Mouse (Mus musculus): ENCODE measurements around the gene Hist1h2bl. TPM values are rescaled to one million over a fixed set of nuclear protein-coding genes. Genes with fewer than 3 reads are reported as not detected.

Hist1h2bl gene
- polyA plus RNA-seq (2015; fragmentation: Nextera tagmentation; extraction: Ambion mirVana) = 1.2 TPM in 1 of 2 replicates, not detected in the other

GRCm38 (mm10) chr13:21715864-21716539, at the start of gene Hist1h2bl, which contains the start of gene Hist1h2ai:
Hist1h2bl (minus strand) TSS chr13:21716143.
Hist1h2ai (plus strand) TSS chr13:21716422.

GRCm38 (mm10) chr13:21753524-21754285, 37.8 kb upstream of the Hist1h2bl start, which contains the start of the genes Hist1h2ak and Hist1h2bn:
Hist1h2ak (minus strand) TSS chr13:21753827.
Hist1h2bn (plus strand) TSS chr13:21754123.

GRCm38 (mm10) chr13:21750159-21751017, 34.4 kb upstream of the Hist1h2bl start, which contains the start of gene Hist1h4k:
Hist1h4k (minus strand) TSS chr13:21750505.

GRCm38 (mm10) chr13:21734906-21735767, 19.2 kb upstream of the Hist1h2bl start, which contains the start of gene Hist1h4j:
Hist1h4j (plus strand) TSS chr13:21735064.

GRCm38 (mm10) chr13:21721757-21722372, 5.9 kb upstream of the Hist1h2bl start, which contains the start of gene Hist1h2bm:
Hist1h2bm (plus strand) TSS chr13:21722044.

GRCm38 (mm10) chr13:21717397-21718357, 1.7 kb upstream of the Hist1h2bl start, which contains the start of gene Hist1h3h:
Hist1h3h (plus strand) TSS chr13:21717659.

GRCm38 (mm10) chr13:21697811-21698210, 18.1 kb downstream of the Hist1h2bl start, which contains the start of gene Olfr1359:
Olfr1359 (plus strand) TSS chr13:21698111.

GRCm38 (mm10) chr13:21677305-21677704, 38.6 kb downstream of the Hist1h2bl start, which contains the start of gene Olfr1360:
Olfr1360 (minus strand) TSS chr13:21677405.

Small RNA genes lying within 50 kb of the gene (microRNA-seq; reads per million reads assigned to microRNA genes)
- gene Gm44357 (not detected), gene Gm44367 (not detected), gene Gm44454 (not detected)

Other genes with a start within 250 kb of the Hist1h2bl start
- 2.1 TPM in 2 replicates for gene Nkapl, start 247.6 kb downstream of the Hist1h2bl start, polyA plus RNA-seq (2015; fragmentation: Nextera tagmentation; extraction: Ambion mirVana)
- gene Zkscan4, start 237.2 kb downstream of the Hist1h2bl start, polyA plus RNA-seq (2015; fragmentation: Nextera tagmentation; extraction: Ambion mirVana) = 1.2 and 2.0 TPM in 2 replicates
- gene Gm10065, start 236.7 kb downstream of the Hist1h2bl start, polyA plus RNA-seq (2015; fragmentation: Nextera tagmentation; extraction: Ambion mirVana) = not detected in 2 replicates
- gene AK157302, start 220.9 kb downstream of the Hist1h2bl start, polyA plus RNA-seq (2015; fragmentation: Nextera tagmentation; extraction: Ambion mirVana) = 0.33 and 0.37 TPM in 2 replicates
- 9.9 and 11.1 TPM in 2 replicates for gene Gm11273, start 214.7 kb downstream of the Hist1h2bl start, polyA plus RNA-seq (2015; fragmentation: Nextera tagmentation; extraction: Ambion mirVana)
- gene Zkscan8, start 185.0 kb downstream of the Hist1h2bl start, polyA plus RNA-seq (2015; fragmentation: Nextera tagmentation; extraction: Ambion mirVana) = 2.0 and 2.8 TPM in 2 replicates
- gene Olfr1366, start 173.3 kb downstream of the Hist1h2bl start, polyA plus RNA-seq (2015; fragmentation: Nextera tagmentation; extraction: Ambion mirVana) = 0.13 TPM in 1 of 2 replicates, not detected in the other
- not detected in 2 replicates for gene Olfr1535, start 156.2 kb downstream of the Hist1h2bl start, polyA plus RNA-seq (2015; fragmentation: Nextera tagmentation; extraction: Ambion mirVana)
- gene Olfr1364, start 134.4 kb downstream of the Hist1h2bl start, polyA plus RNA-seq (2015; fragmentation: Nextera tagmentation; extraction: Ambion mirVana) = not detected in 2 replicates
- gene Olfr1362, start 102.1 kb downstream of the Hist1h2bl start, polyA plus RNA-seq (2015; fragmentation: Nextera tagmentation; extraction: Ambion mirVana) = not detected in 2 replicates
- not detected in 2 replicates for gene Olfr11, start 73.6 kb downstream of the Hist1h2bl start, polyA plus RNA-seq (2015; fragmentation: Nextera tagmentation; extraction: Ambion mirVana)
- gene Olfr1361, start 52.8 kb downstream of the Hist1h2bl start, polyA plus RNA-seq (2015; fragmentation: Nextera tagmentation; extraction: Ambion mirVana) = not detected in 2 replicates
- not detected in 2 replicates for gene Olfr1360, start 38.7 kb downstream of the Hist1h2bl start, polyA plus RNA-seq (2015; fragmentation: Nextera tagmentation; extraction: Ambion mirVana)
- gene Olfr1359, start 18.0 kb downstream of the Hist1h2bl start, polyA plus RNA-seq (2015; fragmentation: Nextera tagmentation; extraction: Ambion mirVana) = not detected in 2 replicates
- gene Hist1h2ai, start 279 bp upstream of the Hist1h2bl start, polyA plus RNA-seq (2015; fragmentation: Nextera tagmentation; extraction: Ambion mirVana) = 3.3 and 6.2 TPM in 2 replicates
- gene Hist1h3h, start 1.5 kb upstream of the Hist1h2bl start, polyA plus RNA-seq (2015; fragmentation: Nextera tagmentation; extraction: Ambion mirVana) = 1.3 and 3.8 TPM in 2 replicates
- 0.61 and 1.5 TPM in 2 replicates for gene Hist1h2bm, start 5.9 kb upstream of the Hist1h2bl start, polyA plus RNA-seq (2015; fragmentation: Nextera tagmentation; extraction: Ambion mirVana)
- gene Hist1h4j, start 18.9 kb upstream of the Hist1h2bl start, polyA plus RNA-seq (2015; fragmentation: Nextera tagmentation; extraction: Ambion mirVana) = 0.85 and 1.5 TPM in 2 replicates
- 1.3 and 2.3 TPM in 2 replicates for gene Hist1h4k, start 34.4 kb upstream of the Hist1h2bl start, polyA plus RNA-seq (2015; fragmentation: Nextera tagmentation; extraction: Ambion mirVana)
- gene Hist1h2ak, start 37.7 kb upstream of the Hist1h2bl start, polyA plus RNA-seq (2015; fragmentation: Nextera tagmentation; extraction: Ambion mirVana) = 7.2 and 7.5 TPM in 2 replicates
- 1.3 TPM in 1 of 2 replicates, not detected in the other for gene Hist1h2bn, start 38.0 kb upstream of the Hist1h2bl start, polyA plus RNA-seq (2015; fragmentation: Nextera tagmentation; extraction: Ambion mirVana)
- 4.7 and 7.0 TPM in 2 replicates for gene Hist1h1b, start 64.5 kb upstream of the Hist1h2bl start, polyA plus RNA-seq (2015; fragmentation: Nextera tagmentation; extraction: Ambion mirVana)
- 17.8 and 25.6 TPM in 2 replicates for gene Hist1h3i, start 67.2 kb upstream of the Hist1h2bl start, polyA plus RNA-seq (2015; fragmentation: Nextera tagmentation; extraction: Ambion mirVana)
- gene Hist1h2an, start 71.1 kb upstream of the Hist1h2bl start, polyA plus RNA-seq (2015; fragmentation: Nextera tagmentation; extraction: Ambion mirVana) = 1.5 and 4.1 TPM in 2 replicates
- gene Hist1h2bp, start 71.3 kb upstream of the Hist1h2bl start, polyA plus RNA-seq (2015; fragmentation: Nextera tagmentation; extraction: Ambion mirVana) = 0.54 TPM in 1 of 2 replicates, not detected in the other
- 3.9 and 5.8 TPM in 2 replicates for gene Hist1h2bq, start 94.1 kb upstream of the Hist1h2bl start, polyA plus RNA-seq (2015; fragmentation: Nextera tagmentation; extraction: Ambion mirVana)
- 3.7 TPM in 1 of 2 replicates, not detected in the other for gene Hist1h2ao, start 94.3 kb upstream of the Hist1h2bl start, polyA plus RNA-seq (2015; fragmentation: Nextera tagmentation; extraction: Ambion mirVana)
- gene Hist1h4m, start 95.6 kb upstream of the Hist1h2bl start, polyA plus RNA-seq (2015; fragmentation: Nextera tagmentation; extraction: Ambion mirVana) = not detected in 2 replicates
- gene Hist1h4n, start 116.1 kb upstream of the Hist1h2bl start, polyA plus RNA-seq (2015; fragmentation: Nextera tagmentation; extraction: Ambion mirVana) = 8.8 and 12.8 TPM in 2 replicates
- gene Hist1h2ap, start 117.4 kb upstream of the Hist1h2bl start, polyA plus RNA-seq (2015; fragmentation: Nextera tagmentation; extraction: Ambion mirVana) = 721 and 1,071 TPM in 2 replicates
- gene Hist1h2br, start 117.6 kb upstream of the Hist1h2bl start, polyA plus RNA-seq (2015; fragmentation: Nextera tagmentation; extraction: Ambion mirVana) = 3.3 and 6.2 TPM in 2 replicates
- gene Zfp184, start 229.0 kb upstream of the Hist1h2bl start, polyA plus RNA-seq (2015; fragmentation: Nextera tagmentation; extraction: Ambion mirVana) = 1.1 and 1.2 TPM in 2 replicates